20 mouse cellular contexts compared by ENCODE assay signal in genomic region chr5:114769786-114770185, GRCm38 (mm10). TPM values are rescaled to one million over a fixed set of nuclear protein-coding genes. Genes with fewer than 3 reads are reported as not detected.
A peak's percentile ranks its signal among the peaks of the same experiment; 100 is the strongest.
DNase-seq lines count a peak whose midpoint lies in the region; TF ChIP-seq lines count a peak whose summit lies in the region.
"Had no signal": no experiment of that assay in that cellular context is flagged by ENCODE, and none has a peak within 500 bp of the region (broad histone marks: within the 10 kb centered on the region; RNA-seq: fewer than 3 reads in every experiment).

No protein-coding gene starts in this region.

- no peak for TF ChIP-seq CTCF in cerebellum, adult 2 months (IDR thresholded peaks at IDR 0.05; ENCODE audit: borderline replicate concordance, insufficient read depth, low read depth, low read length)
- TF ChIP-seq CTCF in spleen, adult 2 months (IDR thresholded peaks at IDR 0.05; ENCODE audit: extremely low read depth, insufficient read depth, insufficient read length, insufficient replicate concordance) = no peak

- H3K27me3 ChIP-seq in cerebellum, adult 2 months (ENCODE audit: control insufficient read depth, insufficient read depth, low read length) = no peaks in the 10 kb centered on the region
- no peaks in the 10 kb centered on the region for H3K27me3 ChIP-seq in spleen, adult 2 months (ENCODE audit: control insufficient read depth, insufficient read depth, low read length)
- H3K27me3 ChIP-seq: embryonic facial prominence, embryonic 13.5 days; forebrain, embryonic 15.5 days; neural tube, embryonic 15.5 days had no signal

- H3K4me1 ChIP-seq in cerebellum, adult 2 months (ENCODE audit: control insufficient read depth, insufficient read depth, low read length) = peaks cover 30% of the 10 kb centered on the region
- peaks cover 11% of the 10 kb centered on the region; the same call in 1 of the 2 replicates for H3K4me1 ChIP-seq in spleen, adult 2 months (ENCODE audit: control insufficient read depth, insufficient read depth, insufficient read length)

- no peak for DNase-seq in cerebellum, adult 2 months
- no peak for DNase-seq in cerebellum, postnatal 4 days (ENCODE audit: low spot score in 2 of 2)
- peak in 1 of 2 experiments; percentile 35 for DNase-seq in spleen, adult 2 months (ENCODE audit: low read depth in 1 of 2, low spot score in 2 of 2)
- no peak for DNase-seq in spleen, postnatal 4 days (ENCODE audit: low spot score in 2 of 2)
- DNase-seq in natural killer cell, adult 2 months (ENCODE audit: low spot score in 2 of 2) = peak; percentile 50 to 53
- DNase-seq in thymus, postnatal 4 days = peak; percentile 60
- DNase-seq in urinary bladder, postnatal 10 days (ENCODE audit: low spot score) = no peak
- DNase-seq in right cerebral cortex, adult 2 months (ENCODE audit: low spot score in 2 of 2) = no peak
- DNase-seq: adrenal gland, postnatal 36 days; cerebellum, adult 9-10 months; gastrocnemius, postnatal 36 days; kidney, adult 8-10 months; kidney, postnatal 25 days; lung, adult 2 months; right cerebral cortex, postnatal 25 days had no signal

- H3K4me3 ChIP-seq in cerebellum, adult 2 months (replicated peaks; ENCODE audit: insufficient read depth, low read depth, low read length) = peak overlapping the region; percentile 8
- H3K4me3 ChIP-seq in spleen, adult 2 months (ENCODE audit: extremely low read depth, insufficient read depth, insufficient read length) = no peak overlapping the region
- H3K4me3 ChIP-seq: embryonic facial prominence, embryonic 13.5 days; forebrain, embryonic 15.5 days; left cerebral cortex, adult 2 months; neural tube, embryonic 15.5 days had no signal

- TF ChIP-seq POLR2A in cerebellum, adult 2 months (IDR thresholded peaks at IDR 0.05; ENCODE audit: borderline replicate concordance, insufficient read depth, low read length) = no peak
- TF ChIP-seq POLR2A in spleen, adult 2 months (IDR thresholded peaks at IDR 0.05; ENCODE audit: low read depth, low read length) = no peak

- 30% methylated on average over 8 of the region's 8 CpGs for WGBS in cerebellum, adult 2 months
- 41% methylated on average over 8 of the region's 8 CpGs for WGBS in spleen, adult 2 months

- H3K27ac ChIP-seq in cerebellum, adult 2 months (ENCODE audit: insufficient read depth, low read length) = peak overlapping the region; percentile 55
- peak overlapping the region; percentile 7; the same call in 1 of the 2 replicates for H3K27ac ChIP-seq in spleen, adult 2 months (ENCODE audit: insufficient read depth, low read length)
- H3K27ac ChIP-seq: embryonic facial prominence, embryonic 13.5 days; forebrain, embryonic 15.5 days; left cerebral cortex, adult 2 months; neural tube, embryonic 15.5 days; stomach, postnatal 0 days had no signal

- H3K36me3 ChIP-seq in spleen, adult 2 months (ENCODE audit: control insufficient read depth, insufficient read depth, low read length) = peaks cover 8% of the 10 kb centered on the region

RNA-seq across cellular contexts. Expression of gene Ankrd13a, which starts 4.7 kb away (rescaled TPM):
- 61.6 and 62.1 TPM in 2 replicates for polyA plus RNA-seq in cerebellum, adult 2 months (2012; rRNA removed)
- polyA plus RNA-seq in spleen, adult 2 months (2012; rRNA removed) = 69.3 and 84.0 TPM in 2 replicates

RNA-seq across cellular contexts. Expression of gene Git2, which starts 5.5 kb away (rescaled TPM):
- polyA plus RNA-seq in cerebellum, adult 2 months (2012; rRNA removed) = 96.5 and 107 TPM in 2 replicates
- polyA plus RNA-seq in spleen, adult 2 months (2012; rRNA removed) = 71.6 and 92.1 TPM in 2 replicates

RNA-seq across cellular contexts. Expression of gene 1500011B03Rik, which starts 53.5 kb away (rescaled TPM):
- 227 and 230 TPM in 2 replicates for polyA plus RNA-seq in cerebellum, adult 2 months (2012; rRNA removed)
- 24.1 and 38.5 TPM in 2 replicates for polyA plus RNA-seq in spleen, adult 2 months (2012; rRNA removed)

Comparison
In these comparisons a context has a peak if more than half of its experiments do, and no peak if none do; other contexts are left out.
1. DNase-seq: peak in natural killer cell, adult 2 months (2 of 2) and thymus, postnatal 4 days (single experiment); none in cerebellum, adult 2 months (0 of 2), cerebellum, postnatal 4 days (0 of 2), spleen, postnatal 4 days (0 of 2), urinary bladder, postnatal 10 days (single experiment) and right cerebral cortex, adult 2 months (0 of 2).